Mouse (Mus musculus): ENCODE results near the gene Ets1.
A peak's percentile ranks its signal among the peaks of the same experiment; 100 is the strongest.

The Ets1 gene

GRCm38 (mm10) chr9:32635627-32636385, at the start of gene Ets1:
Gene Ets1, plus strand, starts transcription at chr9:32636221.
- no peak for DNase-seq (ENCODE audit: low read depth in 2 of 2, low spot score in 2 of 2)

DNA sequence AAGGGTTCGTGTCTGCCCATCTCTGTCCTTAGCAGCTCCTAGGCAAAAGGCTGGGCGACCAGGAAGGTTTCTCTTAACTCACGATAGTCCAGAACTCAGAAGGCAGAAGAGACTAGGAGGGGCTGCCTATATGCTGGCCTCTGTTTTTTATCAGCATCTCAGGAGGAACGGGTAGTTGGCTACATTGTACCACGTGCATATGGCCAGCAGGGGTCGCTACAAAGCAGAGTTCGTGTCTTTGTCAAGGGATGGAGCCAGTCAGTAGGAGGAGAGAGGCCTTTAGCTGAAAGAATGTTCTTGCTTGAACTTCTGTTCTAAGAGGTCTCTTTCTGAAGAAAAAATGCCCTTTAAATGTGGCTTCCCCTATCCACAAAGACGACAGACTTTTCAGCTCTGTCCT, 46.1 kb upstream of the Ets1 start:
- peak; percentile 85 to 90 for DNase-seq (ENCODE audit: low read depth in 2 of 2, low spot score in 2 of 2)

DNA sequence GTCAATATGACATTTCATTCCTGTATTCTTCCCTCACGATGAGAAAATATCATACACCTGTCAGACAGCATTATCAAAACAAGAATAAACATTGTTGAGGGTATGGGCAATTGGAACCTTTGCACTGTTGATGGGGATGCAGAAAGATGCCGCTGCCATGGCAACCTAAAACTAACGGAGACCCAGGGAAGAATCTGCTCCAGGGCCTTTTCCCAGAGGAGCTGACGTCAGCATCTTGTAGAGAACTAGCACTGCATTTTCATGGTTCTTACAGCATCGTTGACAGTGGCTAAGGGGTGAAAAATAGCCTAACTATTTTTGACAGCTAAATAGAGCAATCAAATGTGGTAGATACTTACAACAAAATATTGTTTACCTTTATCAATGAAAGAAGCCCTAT, 45.5 kb upstream of the Ets1 start:
- no peak for DNase-seq (ENCODE audit: low read depth in 2 of 2, low spot score in 2 of 2)

DNA sequence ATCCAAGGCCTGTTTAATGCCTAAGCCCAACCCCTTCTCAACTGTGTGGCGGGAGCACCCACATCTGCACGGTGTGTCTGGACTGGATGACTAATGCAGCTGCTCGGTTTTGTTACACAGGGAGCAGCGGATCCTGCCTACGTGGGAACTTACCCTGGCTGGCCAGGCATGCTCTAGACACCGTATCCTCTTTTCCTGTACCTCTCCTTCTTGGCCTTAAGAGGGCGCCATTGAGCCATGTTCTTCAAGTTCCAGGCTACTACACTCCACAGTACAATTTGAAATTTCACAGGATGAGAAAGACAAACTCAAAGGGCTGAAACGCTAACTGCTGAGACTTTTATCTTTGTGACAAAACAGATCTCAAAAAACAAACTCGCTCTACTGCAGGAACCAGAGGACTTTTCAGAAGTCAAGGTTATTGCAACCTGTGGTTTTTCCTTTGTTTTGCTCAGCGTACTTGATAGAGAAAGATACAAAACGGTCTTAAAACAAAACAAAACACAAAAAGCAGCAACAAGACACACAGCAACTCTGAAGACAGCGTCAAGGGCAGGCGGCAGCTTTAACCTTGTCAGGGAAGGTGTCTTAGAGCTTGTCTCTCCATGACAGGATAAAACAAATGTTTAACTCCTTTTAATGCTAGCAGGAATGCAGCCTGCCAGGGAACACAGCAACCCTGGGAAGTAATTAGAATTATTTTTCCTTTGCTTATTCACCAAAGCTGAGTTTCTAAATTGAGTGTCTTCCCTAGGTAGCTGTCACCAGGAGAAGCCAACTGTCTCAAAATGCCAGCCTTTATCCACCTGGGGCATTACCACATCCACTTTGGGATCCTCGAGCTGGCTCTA, 44.1 kb upstream of the Ets1 start:
- peak; percentile 75 to 81 for DNase-seq (ENCODE audit: low read depth in 2 of 2, low spot score in 2 of 2)

GRCm38 (mm10) chr9:32592583-32592890, 43.5 kb upstream of the Ets1 start:
- DNase-seq (ENCODE audit: low read depth in 2 of 2, low spot score in 2 of 2): no peak

DNA sequence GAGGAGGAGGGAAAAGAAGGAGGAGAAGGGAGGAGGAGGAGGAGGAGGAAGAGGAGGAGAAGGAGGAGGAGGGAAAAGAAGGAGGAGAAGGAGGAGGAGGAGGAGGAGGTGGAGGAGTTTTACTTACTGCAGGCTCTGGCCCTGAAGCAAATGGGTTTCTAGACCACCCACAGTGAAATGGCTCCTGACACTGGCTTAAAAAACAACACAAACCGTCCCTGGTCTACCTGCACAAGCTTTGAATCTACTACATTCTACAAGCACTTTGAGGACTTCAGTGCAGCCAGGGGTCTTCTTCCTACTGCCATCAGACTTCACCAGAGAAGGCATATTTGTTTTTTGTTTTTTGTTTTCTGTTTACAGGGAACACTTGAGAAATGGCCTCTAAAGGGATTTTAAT, 42.2 kb upstream of the Ets1 start:
- DNase-seq (ENCODE audit: low read depth in 2 of 2, low spot score in 2 of 2): no peak

DNA sequence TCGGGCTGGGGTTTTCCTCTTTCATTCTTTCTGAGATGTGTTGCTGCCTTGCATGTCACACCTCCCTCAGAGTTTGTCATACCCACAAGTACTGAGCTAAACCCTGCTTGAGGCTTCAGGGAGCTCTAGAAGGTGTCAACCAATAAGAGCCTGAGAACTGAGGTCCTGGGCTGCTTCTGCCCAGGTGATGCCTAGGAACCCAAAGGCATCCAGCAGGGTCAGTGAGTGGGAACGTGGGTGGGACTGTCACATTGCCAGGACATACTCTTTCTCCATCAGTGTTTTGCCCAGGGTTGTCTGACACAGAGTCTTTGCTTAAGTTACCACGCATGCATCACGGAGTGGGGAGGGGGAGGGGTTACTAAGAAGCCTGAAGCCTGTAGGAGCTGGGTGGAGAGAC, 41.7 kb upstream of the Ets1 start:
- peak; percentile 37 to 60 for DNase-seq (ENCODE audit: low read depth in 2 of 2, low spot score in 2 of 2)

- DNase-seq (ENCODE audit: low read depth in 2 of 2, low spot score in 2 of 2): no peak
These were observed 40.8 kb upstream of the Ets1 start for GRCm38 (mm10) chr9:32595076-32595820.

GRCm38 (mm10) chr9:32596366-32596765, 39.7 kb upstream of the Ets1 start:
- DNase-seq (ENCODE audit: low read depth in 2 of 2, low spot score in 2 of 2): no peak

DNA sequence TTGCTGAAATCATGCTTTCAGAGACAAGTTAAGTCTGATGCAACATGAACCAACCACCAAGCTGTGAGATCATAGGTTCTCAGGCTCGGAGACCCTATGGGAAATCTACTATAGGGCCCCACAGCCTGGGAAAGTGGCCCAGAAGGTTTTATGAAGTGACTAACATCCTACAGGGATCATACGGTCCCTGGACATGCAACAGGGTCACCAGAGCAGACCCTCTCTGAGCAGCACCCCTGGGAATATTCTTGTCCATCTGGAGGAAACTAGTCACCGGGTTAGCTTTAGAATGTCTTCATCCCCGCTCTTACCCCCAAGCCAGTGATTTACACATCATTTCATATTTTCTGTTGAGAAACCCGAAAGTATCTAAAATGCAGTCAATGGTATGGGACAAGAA, 34.1 kb upstream of the Ets1 start:
- no peak for DNase-seq (ENCODE audit: low read depth in 2 of 2, low spot score in 2 of 2)

- no peak for DNase-seq (ENCODE audit: low read depth in 2 of 2, low spot score in 2 of 2)
These were observed 32.9 kb upstream of the Ets1 start for GRCm38 (mm10) chr9:32603097-32603496.

DNA sequence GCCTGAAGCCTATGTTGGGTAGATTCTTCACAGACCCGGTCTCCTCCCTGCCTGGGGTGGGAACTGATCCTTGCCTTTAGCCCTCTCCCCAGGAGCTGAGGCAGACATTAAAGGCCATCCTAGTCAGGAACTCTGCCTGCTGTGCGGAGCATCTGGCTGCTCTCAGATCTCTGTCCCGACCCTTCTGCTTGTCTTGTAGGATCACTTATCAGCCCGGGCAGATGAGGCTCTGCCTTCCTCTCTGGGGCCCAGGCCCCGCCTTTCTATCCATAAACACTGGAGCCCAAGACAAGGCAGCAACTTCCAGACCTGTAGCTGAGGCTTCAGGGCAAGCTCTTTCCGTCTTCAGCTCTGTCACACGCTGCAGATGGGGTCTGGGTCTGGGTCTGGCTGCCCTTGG, 28.8 kb upstream of the Ets1 start:
- no peak for DNase-seq (ENCODE audit: low read depth in 2 of 2, low spot score in 2 of 2)

DNA sequence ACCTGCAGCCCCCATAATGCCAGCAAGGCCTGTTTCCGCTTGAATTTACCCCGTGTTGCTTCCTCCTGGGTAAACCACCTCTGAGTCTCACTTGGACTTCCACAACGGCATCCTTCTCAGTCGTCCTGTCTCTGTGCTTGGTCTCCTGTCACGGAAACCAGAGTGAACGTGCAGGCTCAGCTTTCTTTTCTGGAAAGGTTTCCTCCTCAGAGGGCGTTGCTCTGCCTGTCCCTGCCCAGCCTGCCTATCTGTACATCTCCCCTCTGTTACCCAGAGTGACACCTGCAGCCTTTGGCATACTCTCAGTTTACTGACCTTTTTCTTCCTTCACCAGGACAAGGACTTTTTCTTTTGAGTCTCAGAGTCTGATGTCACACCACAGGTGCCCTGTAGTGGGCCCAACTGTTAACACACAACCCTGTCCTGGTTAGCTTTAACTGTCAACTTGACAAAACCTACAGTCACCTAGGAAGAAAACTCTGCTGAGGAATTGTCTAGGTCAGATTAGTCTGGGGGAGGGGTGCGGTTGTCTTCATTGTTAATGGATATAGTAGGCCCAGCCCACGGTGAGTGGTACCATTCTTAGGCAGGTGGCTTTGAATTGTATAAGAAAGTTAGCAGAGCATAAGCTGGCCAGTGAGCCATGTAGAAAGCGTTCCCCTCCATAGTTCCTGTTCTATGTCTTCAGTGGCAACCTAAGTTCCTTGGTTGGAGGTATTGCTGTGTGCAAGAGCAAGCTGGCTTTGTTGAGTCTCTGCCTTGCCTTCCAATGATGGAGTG, 27.0 kb upstream of the Ets1 start:
- DNase-seq (ENCODE audit: low read depth in 2 of 2, low spot score in 2 of 2): no peak

- no peak for DNase-seq (ENCODE audit: low read depth in 2 of 2, low spot score in 2 of 2)
These were observed 25.8 kb upstream of the Ets1 start for GRCm38 (mm10) chr9:32610218-32610617.

GRCm38 (mm10) chr9:32610631-32611030, 25.4 kb upstream of the Ets1 start:
- DNase-seq (ENCODE audit: low read depth in 2 of 2, low spot score in 2 of 2): no peak

GRCm38 (mm10) chr9:32611340-32611739, 24.7 kb upstream of the Ets1 start:
- no peak for DNase-seq (ENCODE audit: low read depth in 2 of 2, low spot score in 2 of 2)

DNA sequence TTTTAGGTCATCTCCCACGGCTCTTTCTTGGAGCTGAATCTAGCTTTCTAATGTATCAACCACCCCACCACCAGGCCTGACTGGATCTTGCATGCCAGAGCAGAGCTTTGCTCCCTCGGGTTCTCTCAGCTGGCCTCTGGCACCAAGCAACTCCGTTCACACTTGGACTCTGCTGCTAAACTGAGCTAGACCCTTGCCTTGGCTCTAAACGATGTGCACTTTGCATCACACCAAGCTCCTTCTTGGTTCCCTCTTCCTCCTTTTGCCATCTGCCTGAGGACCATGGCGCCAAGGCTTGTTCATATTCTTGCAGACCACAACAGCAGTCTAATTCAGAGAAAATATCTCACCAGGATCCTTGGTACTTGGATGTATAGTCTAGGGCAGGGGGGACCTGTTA, 23.6 kb upstream of the Ets1 start:
- DNase-seq (ENCODE audit: low read depth in 2 of 2, low spot score in 2 of 2): no peak

DNA sequence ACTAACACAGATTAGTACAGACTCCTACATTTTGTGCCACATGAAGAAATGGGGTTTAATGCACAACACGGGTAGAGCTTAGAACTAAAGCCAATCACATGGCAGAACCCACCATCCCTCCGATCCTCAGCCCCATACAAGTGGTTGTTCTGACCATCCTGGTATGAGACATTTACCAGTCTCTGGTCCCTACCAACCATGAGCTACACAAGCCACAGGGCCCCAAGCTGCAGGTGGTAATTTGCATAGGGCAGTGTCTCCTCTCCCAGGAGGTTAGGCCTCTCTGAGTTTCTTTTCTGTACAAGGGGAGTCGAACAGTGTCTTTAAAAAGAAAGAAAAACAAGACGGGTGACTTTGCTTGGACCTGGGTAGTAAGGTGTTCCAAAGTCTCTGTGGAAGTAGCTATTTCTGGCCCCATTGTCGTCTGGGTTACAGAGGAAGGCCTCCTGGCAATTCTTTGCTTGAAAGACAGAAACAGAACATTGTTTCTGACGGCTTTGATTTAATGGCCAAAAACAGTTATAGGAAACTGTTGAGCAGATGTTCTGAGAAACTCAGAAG, 23.1 kb upstream of the Ets1 start:
- no peak for DNase-seq (ENCODE audit: low read depth in 2 of 2, low spot score in 2 of 2)

DNA sequence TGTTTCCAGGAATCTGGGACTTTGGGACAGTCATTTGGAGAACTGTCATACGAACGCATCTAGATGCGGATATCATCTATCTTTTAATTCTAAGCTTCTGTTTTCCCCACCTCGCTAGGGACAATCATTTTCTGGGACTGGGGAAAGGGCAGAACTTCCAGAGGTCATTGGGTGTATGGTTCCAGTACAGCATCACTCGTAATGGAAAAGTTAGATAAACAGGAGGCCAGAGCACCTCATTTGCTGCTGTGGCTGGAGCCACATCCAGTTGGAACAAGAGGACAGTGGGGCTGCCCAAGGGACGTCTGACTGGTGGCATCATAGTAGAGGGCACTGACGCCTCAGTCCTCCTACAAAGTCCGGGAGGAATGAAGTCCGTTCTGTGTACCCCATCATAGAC, 21.8 kb upstream of the Ets1 start:
- no peak for DNase-seq (ENCODE audit: low read depth in 2 of 2, low spot score in 2 of 2)

- no peak for DNase-seq (ENCODE audit: low read depth in 2 of 2, low spot score in 2 of 2)
These were observed 20.6 kb upstream of the Ets1 start for GRCm38 (mm10) chr9:32615461-32615860.

- DNase-seq (ENCODE audit: low read depth in 2 of 2, low spot score in 2 of 2): peak; percentile 60 to 68
These were observed 20.0 kb upstream of the Ets1 start for GRCm38 (mm10) chr9:32615986-32616385.
